Mouse (Mus musculus) adrenal gland, postnatal 4 days (tissue): ENCODE data around the gene Nanos3. TPM values are rescaled to one million over a fixed set of nuclear protein-coding genes. Genes with fewer than 3 reads are reported as not detected.

ENCODE experiments used
- DNase-seq, 2 experiments: peaks; one replicate each; pipeline ENCODE4 v3.0.0; 2021 to 2022; ENCODE audit warnings: low spot score in 2 of 2, mixed read lengths in 2 of 2
- microRNA-seq: library from miRNA; unstranded; fragments of <30 nt; microRNA quantifications from one replicate; pipeline ENCODE4 v1.2.0, GENCODE M21; 2021
- total RNA-seq, 2 experiments: library from RNA; stranded (reverse); gene quantifications; 2 replicates each; pipeline ENCODE4 v1.2.3; 2021

Gene Nanos3
- total RNA-seq, 2 experiments from 2014 or later: 3.1 to 4.3 TPM

GRCm38 (mm10) chr8:84130806-84131205, 54.2 kb downstream of the Nanos3 start:
- no peak for DNase-seq

- DNase-seq: no peak
These were observed 56.7 kb downstream of the Nanos3 start for GRCm38 (mm10) chr8:84128277-84128676.

- DNase-seq: no peak
These were observed 57.7 kb downstream of the Nanos3 start for GRCm38 (mm10) chr8:84127202-84127901.

- DNase-seq: no peak
These were observed 58.3 kb downstream of the Nanos3 start for GRCm38 (mm10) chr8:84126742-84127141.

- DNase-seq: peak in 1 of 2 experiments; percentile 26
These were observed 59.4 kb downstream of the Nanos3 start, which contains the start of gene Podnl1 for GRCm38 (mm10) chr8:84125656-84126055. Gene Podnl1, plus strand, starts transcription at chr8:84125989.

Small RNAs within 50 kb of the gene (microRNA-seq; reads per million reads assigned to microRNA genes)
- gene Gm25110: not detected
- gene Mir181c: 1,914 reads per million, percentile 83 among the genes with 10 or more reads in this experiment
- gene Mir181d: 1,401 reads per million, percentile 79 among the genes with 10 or more reads in this experiment
- 29,913 reads per million, percentile 98 among the genes with 10 or more reads in this experiment for gene Mir23a
- not detected for gene Mir24-2
- 612 reads per million, percentile 69 among the genes with 10 or more reads in this experiment for gene Mir27a
- gene Mir3074-2: not detected

Other genes with a start within 250 kb of the Nanos3 start
- gene Gm10644, start 230.0 kb downstream of the Nanos3 start, total RNA-seq: under 1 TPM; 0.62 to 0.70 TPM
- 10 to 100 TPM; 16.9 to 20.1 TPM for gene Asf1b, start 229.7 kb downstream of the Nanos3 start, total RNA-seq
- 100 to 1,000 TPM; 225 to 237 TPM for gene Prkaca, start 212.2 kb downstream of the Nanos3 start, total RNA-seq
- 10 to 100 TPM; 57.6 to 63.1 TPM for gene Samd1, start 187.5 kb downstream of the Nanos3 start, total RNA-seq
- under 1 TPM; 0.62 to 0.76 TPM for gene 1700067K01Rik, start 183.7 kb downstream of the Nanos3 start, total RNA-seq
- gene 2210011C24Rik, start 173.0 kb downstream of the Nanos3 start, total RNA-seq: 1 to 10 TPM in 1 of 2 experiments, under 1 TPM in 1; 0.31 to 1.5 TPM
- gene Palm3, start 163.7 kb downstream of the Nanos3 start, total RNA-seq: 1 to 10 TPM; 1.1 to 6.0 TPM
- 1 to 10 TPM; 2.6 to 3.8 TPM for gene Il27ra, start 142.6 kb downstream of the Nanos3 start, total RNA-seq
- gene Rln3, start 140.2 kb downstream of the Nanos3 start, total RNA-seq: not detected
- 1 to 10 TPM; 4.0 to 4.2 TPM for gene Gm10643, start 120.1 kb downstream of the Nanos3 start, total RNA-seq
- 10 to 100 TPM; 17.0 to 18.6 TPM for gene Rfx1, start 118.4 kb downstream of the Nanos3 start, total RNA-seq
- 10 to 100 TPM; 29.3 to 32.0 TPM for gene Dcaf15, start 80.4 kb downstream of the Nanos3 start, total RNA-seq
- gene Podnl1, start 59.2 kb downstream of the Nanos3 start, total RNA-seq: under 1 TPM; 0.98 to 0.99 TPM
- 10 to 100 TPM; 30.6 to 31.7 TPM for gene Cc2d1a, start 37.3 kb downstream of the Nanos3 start, total RNA-seq
- gene 4930432K21Rik, start 37.2 kb downstream of the Nanos3 start, total RNA-seq: 1 to 10 TPM; 1.2 TPM
- 10 to 100 TPM; 35.8 to 37.6 TPM for gene Zswim4, start 51.8 kb upstream of the Nanos3 start, total RNA-seq
- gene D8Ertd738e, start 64.5 kb upstream of the Nanos3 start, total RNA-seq: 100 to 1,000 TPM; 184 to 189 TPM
- 10 to 100 TPM; 41.0 to 45.0 TPM for gene Mri1, start 72.1 kb upstream of the Nanos3 start, total RNA-seq
- 10 to 100 TPM; 20.8 to 22.4 TPM for gene Ccdc130, start 85.2 kb upstream of the Nanos3 start, total RNA-seq
- 10 to 100 TPM; 14.8 to 15.6 TPM for gene Cacna1a, start 203.2 kb upstream of the Nanos3 start, total RNA-seq